10 mouse cellular contexts compared by ENCODE assay signal in genomic region chr5:115040756-115041155, GRCm38 (mm10). TPM values are rescaled to one million over a fixed set of nuclear protein-coding genes. Genes with fewer than 3 reads are reported as not detected.
A peak's percentile ranks its signal among the peaks of the same experiment; 100 is the strongest.
DNase-seq lines count a peak whose midpoint lies in the region; ATAC-seq and TF ChIP-seq lines count a peak whose summit lies in the region.
"Had no signal": no experiment of that assay in that cellular context is flagged by ENCODE, and none has a peak within 500 bp of the region (broad histone marks: within the 10 kb centered on the region; RNA-seq: fewer than 3 reads in every experiment).

No protein-coding gene starts in this region.

- H3K4me3 ChIP-seq in heart, adult 2 months: no peak overlapping the region
- H3K4me3 ChIP-seq in kidney, postnatal 0 days (replicated peaks; ENCODE audit: low read depth, low read length): no peak overlapping the region
- H3K4me3 ChIP-seq: erythroblast, embryonic 14.5 days had no signal

- 1% methylated on average over 4 of the region's 4 CpGs for WGBS in heart, adult 2 months
- 45% methylated on average over 4 of the region's 4 CpGs for WGBS in kidney, postnatal 0 days

- intact Hi-C loops in heart, adult 2 months (cut with DNase I): no loop called here
- intact Hi-C loops in heart, postnatal 25 days (cut with DNase I): no loop called here

- no peaks in the 10 kb centered on the region for H3K27me3 ChIP-seq in heart, adult 2 months (ENCODE audit: control insufficient read depth, insufficient read depth, low read length)
- no peaks in the 10 kb centered on the region for H3K27me3 ChIP-seq in kidney, postnatal 0 days (ENCODE audit: insufficient read depth, low read length)

- DNase-seq in heart, adult 2 months: peak; percentile 36 to 67
- no peak for DNase-seq in heart, postnatal 25 days (ENCODE audit: low spot score)
- peak; percentile 69 for DNase-seq in Muller cell, postnatal 12 days (ENCODE audit: inconsistent ontology term)
- DNase-seq in cerebellum, postnatal 14 days: peak; percentile 58 to 76
- peak; percentile 30 for DNase-seq in kidney, postnatal 0 days (ENCODE audit: low spot score)
- no peak for DNase-seq in left cerebral cortex, adult 9 months (ENCODE audit: low spot score in 2 of 2)
- no peak for DNase-seq in liver

- TF ChIP-seq EP300 in heart, adult 2 months (IDR thresholded peaks at IDR 0.05; ENCODE audit: insufficient read depth, low read depth, low read length): 0 out of 2 replicates have a peak, but pooled peaks have one; percentile 49

- no peaks in the 10 kb centered on the region for H3K9me3 ChIP-seq in kidney, postnatal 0 days (replicated peaks; ENCODE audit: low read length)

- ATAC-seq in kidney, postnatal 0 days (replicated peaks; ENCODE audit: low FRiP score, low read depth): no peak
- ATAC-seq in erythroblast, adult 5-6 weeks (replicated peaks; ENCODE audit: low FRiP score, poor library complexity, severe bottlenecking): no peak

- H3K9ac ChIP-seq in heart, adult 2 months (ENCODE audit: low read depth, low read length): no peak overlapping the region
- no peak overlapping the region for H3K9ac ChIP-seq in kidney, postnatal 0 days (ENCODE audit: low read depth, low read length)
- H3K9ac ChIP-seq: liver, embryonic 14.5 days had no signal

- no peak for TF ChIP-seq CTCF in heart, adult 2 months (IDR thresholded peaks at IDR 0.05)
- TF ChIP-seq CTCF in kidney, postnatal 0 days (IDR thresholded peaks at IDR 0.05; ENCODE audit: low read depth): no peak

- TF ChIP-seq POLR2A in heart, adult 2 months (IDR thresholded peaks at IDR 0.05; ENCODE audit: insufficient read depth, low read depth, low read length): no peak

- peaks cover 17% of the 10 kb centered on the region for H3K4me1 ChIP-seq in heart, adult 2 months (ENCODE audit: control insufficient read depth, insufficient read depth, low read length)
- no peaks in the 10 kb centered on the region for H3K4me1 ChIP-seq in kidney, postnatal 0 days (replicated peaks; ENCODE audit: insufficient read depth, low read length)

- peak overlapping the region; percentile 42 for H3K27ac ChIP-seq in heart, adult 2 months
- no peak overlapping the region for H3K27ac ChIP-seq in kidney, postnatal 0 days
- H3K27ac ChIP-seq: liver, embryonic 14.5 days had no signal

- peaks cover 16% of the 10 kb centered on the region for H3K79me2 ChIP-seq in heart, adult 2 months (replicated peaks; ENCODE audit: control insufficient read depth, insufficient read depth, low read length)

- H3K36me3 ChIP-seq in heart, adult 2 months (ENCODE audit: control insufficient read depth, insufficient read depth, low read length): peaks cover 8% of the 10 kb centered on the region
- no peaks in the 10 kb centered on the region for H3K36me3 ChIP-seq in kidney, postnatal 0 days (ENCODE audit: insufficient read depth, low read length)

- no peak overlapping the region for H3K4me2 ChIP-seq in kidney, postnatal 0 days (ENCODE audit: low read length)

RNA-seq across cellular contexts. Expression of gene Sppl3, which starts 29.8 kb away (rescaled TPM):
- 10 to 100 TPM; 32.0 to 32.2 TPM for total RNA-seq in heart, adult 2 months (2021)
- 40.8 and 47.9 TPM in 2 replicates for polyA plus RNA-seq in heart, adult 2 months (2012; rRNA removed)
- total RNA-seq in heart, postnatal 25 days (2021): 10 to 100 TPM; 34.8 to 35.5 TPM
- polyA plus RNA-seq in kidney, postnatal 0 days (2015; fragmentation: Nextera tagmentation; extraction: Ambion mirVana): 19.0 and 39.4 TPM in 2 replicates
- total RNA-seq in erythroblast, adult 5-6 weeks (2015; ENCODE audit: low replicate concordance): 33.6 and 39.0 TPM in 2 replicates
- total RNA-seq in erythroblast, adult 5-6 weeks (2017; ENCODE audit: low replicate concordance): 57.8 and 59.4 TPM in 2 replicates

RNA-seq across cellular contexts. Expression of gene Gm10401, which starts 57.3 kb away (rescaled TPM):
- total RNA-seq in heart, adult 2 months (2021): not detected
- not detected in 2 replicates for polyA plus RNA-seq in heart, adult 2 months (2012; rRNA removed)
- not detected for total RNA-seq in heart, postnatal 25 days (2021)
- polyA plus RNA-seq in kidney, postnatal 0 days (2015; fragmentation: Nextera tagmentation; extraction: Ambion mirVana): 26.6 and 31.3 TPM in 2 replicates
- not detected in 2 replicates for total RNA-seq in erythroblast, adult 5-6 weeks (2015; ENCODE audit: low replicate concordance)
- 1.1 TPM in 1 of 2 replicates, not detected in the other for total RNA-seq in erythroblast, adult 5-6 weeks (2017; ENCODE audit: low replicate concordance)
- polyA plus RNA-seq: erythroblast, embryonic 14.5 days had no signal

Comparison
In these comparisons a context has a peak if more than half of its experiments do, and no peak if none do; other contexts are left out.
1. DNase-seq: peak in heart, adult 2 months (2 of 2), Muller cell, postnatal 12 days (single experiment), cerebellum, postnatal 14 days (2 of 2) and kidney, postnatal 0 days (single experiment); none in heart, postnatal 25 days (single experiment), left cerebral cortex, adult 9 months (0 of 2) and liver (single experiment).